Mouse (Mus musculus): Measurements from ENCODE around the gene Hivep3. TPM values are rescaled to one million over a fixed set of nuclear protein-coding genes. Genes with fewer than 3 reads are reported as not detected.

Gene Hivep3
- total and polyA plus RNA-seq, 3 experiments = not detected

DNA sequence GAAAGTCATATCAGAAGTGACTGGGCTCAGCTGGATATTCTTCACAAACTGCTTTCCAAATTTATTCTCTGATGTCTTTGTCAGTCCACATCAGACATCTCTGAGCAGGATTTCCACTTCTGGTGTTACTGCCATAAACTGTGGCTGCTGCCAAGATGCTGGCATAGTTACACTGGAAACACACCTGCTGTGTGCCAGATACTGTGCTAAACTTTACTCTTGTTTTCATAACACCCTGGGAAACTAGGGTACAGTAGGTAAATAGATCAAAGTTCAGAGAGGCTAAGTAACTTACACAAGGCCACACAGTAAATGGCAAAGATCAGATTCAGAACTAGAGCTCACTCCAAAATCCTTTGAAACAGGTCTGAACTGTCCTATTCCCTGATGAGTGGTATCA, 367.6 kb downstream of the Hivep3 start:
- H3K4me3 ChIP-seq (ENCODE audit: control insufficient read depth in 1 of 2, insufficient read depth in 1 of 2, low read depth in 2 of 2, low read length in 2 of 2) = no peak overlapping the region
- TF ChIP-seq UBTF (IDR thresholded peaks at IDR 0.05; ENCODE audit: borderline replicate concordance, insufficient read depth, low read depth, low read length) (no peak), TAL1 (IDR thresholded peaks at IDR 0.05; ENCODE audit: low read length) (no peak), E2F4 (IDR thresholded peaks at IDR 0.05; ENCODE audit: borderline replicate concordance, low read depth, low read length) (no peak), NELFE (IDR thresholded peaks at IDR 0.05; ENCODE audit: low read depth, low read length) (no peak), USF1 (IDR thresholded peaks at IDR 0.05; ENCODE audit: low read depth, low read length) (no peak), JUND (IDR thresholded peaks at IDR 0.05; ENCODE audit: low read depth, low read length) (no peak), ZMIZ1 (IDR thresholded peaks at IDR 0.05; ENCODE audit: low read depth, low read length) (no peak), SMC3 (IDR thresholded peaks at IDR 0.05; ENCODE audit: low read depth, low read length) (no peak), POLR2AphosphoS2 (IDR thresholded peaks at IDR 0.05; ENCODE audit: low read length) (no peak), EP300 (IDR thresholded peaks at IDR 0.05; ENCODE audit: low read depth in 1 of 2, low read length in 2 of 2) (no peak), CHD1 (IDR thresholded peaks at IDR 0.05; ENCODE audit: low read depth, low read length) (no peak), POLR2A (IDR thresholded peaks at IDR 0.05; ENCODE audit: control insufficient read depth in 1 of 2, insufficient read depth in 1 of 2, low read depth in 1 of 2, low read length in 2 of 2, poor library complexity in 1 of 2) (no peak), CHD2 (IDR thresholded peaks at IDR 0.05; ENCODE audit: low read length) (no peak), KAT2A (conservative IDR thresholded peaks at IDR 0.05; ENCODE audit: low read depth, low read length) (no peak), HCFC1 (IDR thresholded peaks at IDR 0.05; ENCODE audit: low read depth, low read length) (no peak), MAX (IDR thresholded peaks at IDR 0.05; ENCODE audit: low read length) (no peak), MXI1 (IDR thresholded peaks at IDR 0.05; ENCODE audit: low read depth, low read length) (no peak), ETS1 (IDR thresholded peaks at IDR 0.05; ENCODE audit: low read depth, low read length) (no peak), TBP (IDR thresholded peaks at IDR 0.05; ENCODE audit: low read depth, low read length) (no peak)
- no peak for DNase-seq (ENCODE audit: low read depth, low spot score)
- no peaks in the 10 kb centered on the region for H3K4me1 ChIP-seq (ENCODE audit: control insufficient read depth in 1 of 2, insufficient read depth in 2 of 2, low read length in 2 of 2)
- no peaks in the 10 kb centered on the region for H3K9me3 ChIP-seq (replicated peaks; ENCODE audit: insufficient read depth, low read length)
- no peak overlapping the region for H3K9ac ChIP-seq (ENCODE audit: control insufficient read depth, low read depth, low read length, poor library complexity, severe bottlenecking)
- H3K27ac ChIP-seq (ENCODE audit: control insufficient read depth, low read depth, low read length) = no peak overlapping the region
- H3K36me3 ChIP-seq (ENCODE audit: control insufficient read depth in 1 of 2, insufficient read depth in 2 of 2, low read length in 2 of 2) = no peaks in the 10 kb centered on the region
- H3K27me3 ChIP-seq (ENCODE audit: control insufficient read depth in 1 of 2, insufficient read depth in 2 of 2, low read length in 2 of 2) = no peaks in the 10 kb centered on the region
- no peaks in the 10 kb centered on the region for H3K79me2 ChIP-seq (ENCODE audit: control insufficient read depth, insufficient read depth, low read length, poor library complexity)

- Histone ChIP-seq H3K27ac (ENCODE audit: control insufficient read depth, low read depth, low read length) (no peak overlapping the region), H3K9ac (ENCODE audit: control insufficient read depth, low read depth, low read length, poor library complexity, severe bottlenecking) (no peak overlapping the region), H3K9me3 (replicated peaks; ENCODE audit: insufficient read depth, low read length) (no peaks in the 10 kb centered on the region), H3K79me2 (ENCODE audit: control insufficient read depth, insufficient read depth, low read length, poor library complexity) (no peaks in the 10 kb centered on the region), H3K4me3 (ENCODE audit: control insufficient read depth in 1 of 2, insufficient read depth in 1 of 2, low read depth in 2 of 2, low read length in 2 of 2) (no peak overlapping the region), H3K36me3 (ENCODE audit: control insufficient read depth in 1 of 2, insufficient read depth in 2 of 2, low read length in 2 of 2) (no peaks in the 10 kb centered on the region), H3K4me1 (ENCODE audit: control insufficient read depth in 1 of 2, insufficient read depth in 2 of 2, low read length in 2 of 2) (no peaks in the 10 kb centered on the region), H3K27me3 (ENCODE audit: control insufficient read depth in 1 of 2, insufficient read depth in 2 of 2, low read length in 2 of 2) (no peaks in the 10 kb centered on the region)
- TF ChIP-seq RCOR1 (IDR thresholded peaks at IDR 0.05; ENCODE audit: low read depth, low read length) = no peak
- TF ChIP-seq TAL1 (IDR thresholded peaks at IDR 0.05; ENCODE audit: low read length) = no peak
- TF ChIP-seq NELFE (IDR thresholded peaks at IDR 0.05; ENCODE audit: low read depth, low read length) = no peak
- DNase-seq (ENCODE audit: low read depth, low spot score) = no peak
These were observed 371.0 kb downstream of the Hivep3 start for GRCm38 (mm10) chr4:120104599-120104998.

All from MEL (cell line).